Mouse (Mus musculus) lung, adult 2 months (tissue): ENCODE data around the gene Cd101.

Source experiments
- CTCF ChIP-seq: fragments of 200-500 bp; IDR thresholded peaks from 2 replicates; pipeline ENCODE4 v1.5.1; 2011; ENCODE audit warnings: mild to moderate bottlenecking, low read length, control low read depth; ENCODE audit not compliant: insufficient read depth
- POLR2A ChIP-seq: fragments of 200-500 bp; IDR thresholded peaks from 2 replicates; pipeline ENCODE4 v1.6.1; 2011; ENCODE audit warnings: low read depth, mild to moderate bottlenecking, control low read depth, low read length, borderline replicate concordance; ENCODE audit errors: extremely low read depth

GRCm38 (mm10) chr3:100997785-100998570, 31.4 kb downstream of the Cd101 start:
- TF ChIP-seq POLR2A (no peak), CTCF (no peak)
